Mouse (Mus musculus): ENCODE results near the gene Kif1b.

The Kif1b gene

DNA sequence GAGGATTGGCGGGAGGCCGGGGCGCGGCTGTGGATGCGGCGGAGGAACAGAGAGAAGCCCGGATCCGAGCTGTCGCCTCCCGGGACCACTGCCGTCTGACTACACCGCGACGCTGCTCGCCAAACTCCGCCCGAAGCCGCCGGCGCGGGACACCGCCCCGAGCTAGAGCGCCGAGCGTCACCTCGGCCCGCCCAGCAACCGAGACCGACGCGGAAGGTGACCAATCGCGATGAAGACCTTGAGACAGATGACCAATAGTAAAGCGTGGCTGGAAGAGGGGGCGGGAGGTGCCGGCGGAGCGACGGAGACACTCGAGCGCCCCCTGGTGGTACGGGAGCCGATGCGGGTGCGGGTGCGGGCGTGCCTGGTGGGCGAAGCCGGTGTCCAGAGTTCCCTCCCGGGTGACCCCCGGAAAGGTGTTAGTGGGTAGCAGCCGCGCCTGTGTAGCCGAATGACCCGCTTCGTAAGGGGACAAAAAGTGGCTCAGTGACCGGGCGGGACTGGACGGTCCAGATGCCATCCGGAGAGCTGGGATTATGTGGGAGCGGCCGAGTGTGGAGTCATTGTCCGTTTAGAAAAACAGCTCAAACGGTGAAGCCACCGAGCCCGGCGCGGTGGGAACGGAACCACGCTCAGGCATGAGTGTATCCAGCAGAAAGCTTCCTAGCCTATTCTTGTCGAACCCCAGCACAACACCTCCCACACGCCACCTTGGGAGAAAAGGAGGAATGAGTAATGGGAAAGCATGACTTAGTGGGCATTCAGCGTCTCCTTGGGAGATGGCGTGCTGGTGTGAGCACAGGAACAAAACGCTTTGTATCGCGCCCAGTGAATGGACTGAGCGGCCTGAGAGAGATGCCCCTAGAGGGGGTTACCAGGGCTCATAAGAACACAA lies at the start of gene Kif1b:
Kif1b (minus strand) TSS at position 98 of the 895 bp plus-strand sequence.
- DNase-seq = peak; percentile 100

DNA sequence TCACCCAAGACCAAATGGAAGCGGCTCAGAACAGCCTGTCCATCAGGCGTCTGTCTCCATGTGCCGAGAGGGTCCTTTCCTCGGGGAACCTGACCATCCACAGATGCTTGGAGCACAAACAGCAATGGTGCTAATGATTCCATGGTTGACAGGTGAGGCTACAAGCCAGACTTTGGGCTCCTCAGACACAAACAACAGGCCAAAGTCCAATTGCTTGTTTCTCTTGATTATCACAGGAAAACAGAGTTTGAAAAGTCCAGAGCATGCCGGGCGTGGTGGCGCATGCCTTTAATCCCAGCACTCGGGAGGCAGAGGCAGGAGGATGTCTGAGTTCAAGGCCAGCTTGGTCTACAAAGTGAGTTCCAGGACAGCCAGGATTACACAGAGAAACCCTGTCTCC lies 47.2 kb upstream of the Kif1b start:
- DNase-seq = no peak

DNA sequence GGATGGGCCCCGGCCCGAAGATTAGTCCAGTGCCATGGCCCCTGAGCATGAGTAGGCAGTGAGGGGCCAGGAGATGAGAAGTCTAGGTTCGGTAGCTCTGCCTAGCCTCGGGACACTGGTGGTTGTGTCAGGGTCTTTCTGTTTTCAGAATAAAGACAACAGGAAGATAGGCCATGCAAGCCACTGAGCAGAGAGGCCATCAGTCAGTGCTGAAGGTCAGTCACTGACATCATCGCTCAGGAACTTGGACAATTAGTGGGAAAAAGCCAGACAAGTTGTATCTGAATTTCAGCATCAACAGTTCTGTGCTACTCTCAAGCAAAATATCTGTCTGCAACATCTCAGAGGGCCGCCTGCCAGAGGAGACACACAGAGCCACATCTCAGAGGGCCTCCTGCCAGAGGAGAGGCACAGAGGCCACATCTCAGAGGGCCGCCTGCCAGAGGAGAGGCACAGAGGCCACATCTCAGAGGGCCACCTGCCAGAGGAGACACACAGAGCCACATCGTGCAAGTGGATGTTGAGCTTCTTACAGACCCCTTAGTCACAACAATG lies 44.2 kb upstream of the Kif1b start:
- DNase-seq = no peak

DNA sequence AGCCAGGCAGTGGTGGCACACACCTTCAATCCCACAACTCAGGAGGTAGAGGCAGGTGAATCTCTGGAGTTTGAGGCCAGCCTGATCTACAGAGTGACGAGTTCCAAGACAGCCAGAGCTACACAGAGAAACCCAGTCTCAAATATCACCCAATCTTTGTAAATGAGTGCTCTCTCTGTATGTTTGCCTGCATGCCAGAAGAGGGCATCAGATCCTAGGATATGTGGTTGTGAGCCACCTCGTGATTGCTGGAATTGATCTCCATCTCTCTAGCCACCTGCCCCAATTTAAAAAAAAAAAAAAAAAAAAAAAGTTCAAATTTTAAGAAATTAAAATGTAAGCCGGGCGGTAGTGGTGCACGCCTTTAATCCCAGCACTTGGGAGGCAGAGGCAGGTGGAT lies 41.5 kb upstream of the Kif1b start:
- DNase-seq = no peak

DNA sequence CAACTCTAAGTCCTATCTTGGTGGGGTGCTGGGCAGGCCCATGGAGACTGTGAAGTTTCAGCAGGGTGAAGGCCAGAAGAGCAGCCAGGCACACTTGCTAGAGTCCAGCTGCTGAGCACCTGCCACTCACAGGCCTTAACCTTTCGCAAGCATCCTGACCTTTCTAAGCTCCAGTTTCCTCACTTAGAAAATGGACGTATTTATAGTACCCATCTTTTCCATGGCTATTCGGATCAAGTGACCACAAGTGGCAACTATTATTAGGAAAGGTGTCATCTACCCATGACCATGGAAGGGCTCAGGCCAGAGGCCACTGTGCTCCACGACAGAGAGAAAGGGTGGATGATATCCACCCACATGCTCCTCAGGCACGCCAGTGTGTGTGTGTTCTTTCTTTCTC lies 38.4 kb upstream of the Kif1b start:
- DNase-seq = peak; percentile 98

DNA sequence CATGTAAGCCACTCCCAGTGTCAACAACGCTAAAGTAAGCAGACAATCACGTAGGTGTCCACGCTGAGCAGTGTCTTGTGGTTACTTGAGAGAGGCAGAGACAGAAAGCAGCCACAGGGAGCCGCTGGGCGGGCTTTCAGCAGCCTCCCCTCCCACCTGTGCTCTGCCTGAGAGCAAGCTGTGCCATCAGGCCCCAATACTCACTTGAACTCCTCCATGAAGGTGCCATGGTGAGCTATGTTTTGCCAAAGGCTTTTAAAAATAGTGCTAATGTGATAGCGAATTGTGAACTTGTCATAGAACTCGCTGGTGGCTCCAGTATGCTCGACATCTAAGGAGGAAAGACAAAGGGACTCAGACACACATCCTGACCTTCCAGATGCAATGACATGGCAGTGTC lies 36.8 kb upstream of the Kif1b start:
- peak; percentile 96 for DNase-seq

DNA sequence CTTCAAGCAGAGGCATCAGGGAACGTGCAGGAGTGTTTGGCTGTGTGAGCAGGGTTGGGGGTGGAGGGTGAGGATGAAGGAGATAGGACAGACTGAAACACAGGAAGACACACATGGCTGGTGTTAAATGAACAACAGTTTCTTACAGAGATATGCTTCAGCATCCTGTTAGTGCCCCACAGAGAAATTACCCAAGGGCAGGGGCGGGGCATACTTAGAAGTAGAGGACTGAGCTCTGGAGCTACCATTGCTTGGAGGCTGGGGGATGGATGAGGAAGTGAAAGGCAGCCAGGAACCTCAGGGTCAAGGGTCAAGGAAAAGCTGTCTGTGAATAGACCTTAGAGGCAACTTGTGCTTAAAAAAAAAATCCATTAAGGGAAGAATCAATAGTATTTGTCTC lies 33.2 kb upstream of the Kif1b start:
- no peak for DNase-seq

DNA sequence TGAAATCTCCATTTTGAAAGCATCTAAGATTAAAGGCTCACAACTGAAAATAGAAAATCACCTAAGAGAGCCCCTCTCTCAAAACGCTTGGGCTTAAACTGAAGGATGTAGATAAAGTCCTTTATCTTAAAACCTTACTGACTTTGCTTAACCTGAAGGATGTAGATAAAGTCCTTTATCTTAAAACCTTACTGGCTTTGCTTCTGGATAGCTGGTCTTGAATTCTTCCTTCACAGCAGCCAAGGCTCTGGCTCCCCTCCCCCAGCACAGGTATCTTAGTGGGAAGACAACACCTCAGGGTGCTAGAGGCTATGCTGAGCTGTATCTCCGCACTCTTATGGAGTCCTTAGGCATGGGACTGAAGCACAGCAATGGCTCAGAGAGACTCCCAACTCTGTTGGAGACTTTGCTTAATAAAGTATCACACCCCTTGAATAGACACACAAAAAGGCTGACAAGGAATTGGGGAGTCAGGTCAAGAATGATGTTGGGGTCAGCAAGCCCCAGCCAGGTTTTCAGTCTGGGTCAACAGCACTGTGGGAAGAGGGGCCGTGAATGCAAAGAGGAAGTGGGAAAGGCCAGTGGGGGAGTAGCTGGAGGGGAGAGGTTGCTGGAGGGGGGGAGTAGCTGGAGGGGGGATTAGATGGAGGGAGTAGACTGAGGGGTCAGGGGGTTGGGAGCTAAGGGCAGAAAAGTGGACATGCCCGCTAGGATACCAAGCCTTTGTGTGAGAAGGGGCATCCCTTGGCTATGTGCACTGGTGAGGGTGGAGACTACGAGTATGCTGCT lies 32.1 kb upstream of the Kif1b start:
- DNase-seq = no peak

DNA sequence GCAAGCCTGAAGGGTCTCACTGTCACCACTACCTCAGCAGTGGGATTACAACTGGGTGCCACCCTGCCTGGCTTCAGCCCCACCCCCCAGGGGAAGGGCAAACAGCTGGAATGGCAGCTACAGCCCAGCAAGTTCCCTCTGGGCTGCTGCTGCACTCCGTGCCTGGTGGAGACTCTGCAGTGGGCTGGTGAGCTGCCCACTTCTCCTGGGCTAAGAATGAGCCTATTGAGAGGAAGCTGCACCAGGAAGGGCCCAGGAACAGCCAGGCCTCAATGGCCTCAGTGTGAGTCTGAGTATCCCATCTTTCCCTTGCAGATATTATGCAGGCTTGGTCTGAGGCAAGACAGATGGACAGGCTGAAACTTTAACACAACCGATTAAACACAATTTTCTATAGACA lies 30.6 kb upstream of the Kif1b start:
- no peak for DNase-seq

DNA sequence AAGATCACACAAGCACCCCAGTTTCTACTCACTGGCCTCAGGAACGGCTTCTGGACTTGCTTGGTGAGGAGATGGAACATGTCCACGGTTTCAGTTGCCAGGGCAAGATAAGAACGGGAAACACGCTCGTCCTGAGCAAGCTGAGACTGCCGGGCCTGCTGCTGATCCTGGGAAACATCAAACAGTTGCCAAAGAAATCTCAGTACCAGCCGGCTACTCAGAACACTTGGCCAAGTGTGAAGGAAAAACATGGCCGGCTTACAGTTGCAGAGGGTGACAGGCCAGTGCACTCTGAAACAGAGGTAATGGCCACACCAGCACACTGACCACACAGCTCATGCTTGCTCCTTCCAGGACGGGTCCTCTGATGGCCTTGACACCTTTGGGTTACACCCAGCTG lies 29.9 kb upstream of the Kif1b start:
- DNase-seq = peak; percentile 96

DNA sequence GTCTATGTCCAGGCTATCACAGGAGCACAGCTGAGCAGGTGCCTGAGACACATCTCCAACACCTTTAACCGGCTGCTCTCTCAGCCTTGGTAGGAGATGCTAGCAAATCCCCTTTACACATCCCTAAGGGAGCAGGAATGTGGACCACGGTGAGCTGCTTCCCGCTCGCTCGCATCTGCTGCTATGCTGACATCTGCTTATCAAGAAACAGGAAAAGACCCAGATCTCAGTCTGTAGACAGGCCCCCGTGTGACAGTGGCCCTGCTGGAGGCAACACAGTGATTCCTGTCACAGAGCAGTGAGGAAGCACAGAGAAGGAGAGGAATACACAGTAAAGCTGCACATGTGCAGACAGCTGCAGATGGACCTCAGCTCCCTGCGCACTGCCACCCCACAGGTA lies 28.8 kb upstream of the Kif1b start:
- DNase-seq = no peak

DNA sequence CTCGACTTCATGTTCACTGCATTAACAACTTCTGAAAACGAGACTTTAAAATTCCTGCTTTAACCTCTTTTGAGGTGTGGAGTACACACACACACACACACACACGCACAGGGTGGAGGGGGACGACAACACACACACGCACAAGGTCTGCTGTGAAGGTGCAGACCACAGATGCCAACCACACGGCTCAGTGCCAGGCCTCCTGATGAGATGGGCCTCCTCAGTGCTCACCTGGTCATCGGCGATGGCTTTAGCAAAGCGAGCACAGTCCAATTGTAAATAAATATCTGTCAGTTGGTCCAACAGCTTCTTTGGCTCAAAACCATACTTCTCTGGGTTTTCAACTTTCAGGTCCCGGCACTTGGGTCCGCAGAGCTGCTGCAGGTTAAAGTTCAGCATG lies 27.4 kb upstream of the Kif1b start:
- DNase-seq = no peak

DNA sequence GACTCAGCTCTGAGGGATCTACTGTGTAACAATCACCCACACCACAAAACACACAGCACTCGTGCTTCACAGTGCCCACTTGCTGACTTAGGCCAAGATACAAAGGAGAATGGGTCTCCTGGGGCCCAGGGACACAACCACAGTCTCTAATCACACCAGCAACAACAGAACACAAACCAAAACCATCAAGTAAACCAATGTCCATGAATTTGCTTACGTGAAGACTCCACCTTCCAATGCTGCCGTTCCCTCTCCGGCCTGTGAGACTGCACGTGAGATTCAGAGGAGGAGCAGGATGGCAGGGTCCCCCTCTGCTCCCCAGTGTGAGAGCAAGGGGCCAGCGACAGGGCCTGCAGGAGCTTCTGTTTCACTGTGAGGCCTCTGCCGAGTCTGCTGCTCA lies 25.2 kb upstream of the Kif1b start:
- no peak for DNase-seq

DNA sequence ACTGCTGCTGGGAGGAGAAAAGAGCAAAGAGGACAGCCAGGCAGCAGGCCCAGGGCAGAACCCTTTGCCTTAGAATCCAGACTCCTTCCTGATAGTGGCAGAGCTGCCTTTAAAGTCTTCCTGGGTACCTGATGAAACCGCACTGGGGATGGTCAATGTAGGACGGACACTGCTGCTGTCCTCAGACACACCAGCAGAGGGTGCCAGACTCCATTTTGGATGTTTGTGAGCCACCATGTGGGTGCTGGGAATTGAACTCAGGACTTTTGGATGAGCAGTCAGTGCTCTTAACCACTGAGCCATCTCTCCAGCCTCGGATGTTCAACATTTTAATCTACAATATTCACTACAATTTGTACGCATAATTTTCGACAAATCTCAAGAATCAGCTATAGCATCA lies 23.0 kb upstream of the Kif1b start:
- DNase-seq = no peak

DNA sequence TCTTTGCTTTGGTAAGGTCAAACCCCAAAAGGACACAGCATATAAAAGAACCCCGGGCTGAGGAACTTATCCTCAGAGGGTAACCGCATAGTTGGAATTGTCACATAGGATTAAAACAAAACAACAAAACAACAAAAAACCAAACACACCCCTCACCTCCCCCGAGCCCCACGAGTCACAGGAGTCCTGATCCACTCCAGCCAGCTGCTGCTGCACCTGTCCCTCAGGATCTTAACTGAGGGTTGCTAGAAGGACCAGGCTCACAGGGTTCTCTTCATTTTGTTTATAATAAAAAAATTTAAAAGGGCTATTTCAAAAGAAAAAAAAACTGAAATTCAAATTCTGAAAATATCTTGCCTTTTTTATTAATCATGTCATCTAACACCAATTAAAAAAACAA lies 21.2 kb upstream of the Kif1b start:
- no peak for DNase-seq

DNA sequence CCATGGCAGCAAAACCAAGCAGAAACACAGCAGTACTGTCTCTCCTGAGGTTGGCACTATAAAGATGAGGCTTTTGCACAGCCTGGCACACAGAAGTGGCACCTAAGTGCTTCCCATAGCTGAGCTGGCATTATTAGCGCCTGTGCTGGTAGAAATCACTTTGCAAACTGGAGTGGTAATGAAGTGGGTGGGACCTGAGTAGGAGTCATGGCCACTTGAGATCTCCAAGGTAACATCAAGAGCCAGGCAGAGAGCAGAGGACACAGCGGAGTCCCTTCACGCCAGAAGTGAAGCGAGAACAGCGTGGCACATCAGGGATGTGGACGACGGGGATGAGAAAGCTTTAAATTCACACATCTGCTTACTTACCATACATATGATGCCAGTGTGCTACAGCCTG lies 19.8 kb upstream of the Kif1b start:
- no peak for DNase-seq

DNA sequence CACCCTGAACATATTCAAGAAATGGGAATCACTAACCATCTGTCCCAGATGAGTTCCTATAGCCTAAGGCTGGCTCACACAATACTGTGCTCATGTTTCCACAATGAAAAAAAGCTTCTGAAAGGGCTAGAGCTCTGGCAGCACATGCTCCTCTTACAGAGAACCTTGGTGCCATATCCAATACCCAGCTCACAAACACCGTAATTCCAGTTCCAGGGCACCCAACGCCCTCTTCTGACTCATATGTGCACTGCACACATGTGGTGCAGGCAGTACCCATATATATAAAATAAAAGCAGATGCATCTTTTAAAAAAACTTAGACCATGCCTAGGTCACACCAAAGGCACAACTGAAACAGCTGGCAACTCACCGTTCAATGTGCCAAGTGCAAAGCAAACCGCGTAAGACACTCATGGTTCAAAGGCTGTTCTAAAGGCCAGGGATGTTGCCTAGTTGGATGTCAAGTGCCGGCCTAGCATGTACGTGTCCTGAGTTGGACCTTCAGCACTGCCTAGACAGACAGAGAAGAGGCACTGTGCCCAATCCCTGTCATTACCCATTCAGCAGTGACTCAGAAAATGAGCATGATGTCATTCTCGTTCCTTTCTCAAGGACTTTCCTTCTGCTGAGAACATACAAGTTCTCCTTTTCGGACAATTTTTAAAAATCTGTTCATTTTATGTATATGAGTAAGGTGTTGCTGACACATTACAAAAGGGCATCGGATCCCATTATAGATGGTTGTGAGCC lies 18.1 kb upstream of the Kif1b start:
- peak; percentile 95 for DNase-seq

DNA sequence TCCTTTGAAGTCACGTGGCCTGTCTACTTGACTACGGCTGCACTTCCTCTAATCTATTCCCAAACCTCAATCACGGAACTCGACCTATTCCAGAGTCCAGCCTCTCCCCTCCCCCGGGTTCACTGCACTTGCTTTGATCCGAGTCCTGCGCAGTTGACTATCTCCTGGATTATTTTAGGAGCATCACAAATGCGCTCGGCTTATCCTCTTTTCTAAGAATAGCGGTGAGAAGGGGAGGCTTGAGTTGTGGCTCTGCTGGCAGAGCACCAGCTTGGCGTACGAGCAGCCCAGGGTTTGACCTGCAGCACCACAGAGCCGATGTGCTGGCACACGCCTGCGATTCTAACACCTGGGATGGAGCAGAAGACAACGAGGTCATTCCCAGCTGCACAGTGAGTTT lies 16.2 kb upstream of the Kif1b start:
- peak; percentile 98 for DNase-seq

DNA sequence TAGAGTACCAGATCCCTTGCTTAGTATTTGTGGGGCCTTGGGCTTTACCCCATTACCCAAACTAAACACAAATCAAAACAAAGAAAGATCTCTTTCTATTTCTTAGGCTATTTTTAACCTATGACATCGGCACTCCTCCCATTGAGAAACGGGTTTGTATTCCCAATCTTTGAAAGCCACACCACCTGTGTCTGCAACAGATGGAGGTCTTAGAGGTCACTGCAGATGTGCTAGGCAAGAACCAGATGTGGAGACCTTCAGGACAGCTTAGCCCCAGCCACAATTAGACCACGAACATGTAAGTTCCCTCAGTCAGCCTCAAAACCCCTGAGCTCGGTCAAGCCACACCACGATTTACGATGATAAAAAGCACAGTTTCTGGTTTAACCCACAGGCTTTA lies 15.2 kb upstream of the Kif1b start:
- no peak for DNase-seq

DNA sequence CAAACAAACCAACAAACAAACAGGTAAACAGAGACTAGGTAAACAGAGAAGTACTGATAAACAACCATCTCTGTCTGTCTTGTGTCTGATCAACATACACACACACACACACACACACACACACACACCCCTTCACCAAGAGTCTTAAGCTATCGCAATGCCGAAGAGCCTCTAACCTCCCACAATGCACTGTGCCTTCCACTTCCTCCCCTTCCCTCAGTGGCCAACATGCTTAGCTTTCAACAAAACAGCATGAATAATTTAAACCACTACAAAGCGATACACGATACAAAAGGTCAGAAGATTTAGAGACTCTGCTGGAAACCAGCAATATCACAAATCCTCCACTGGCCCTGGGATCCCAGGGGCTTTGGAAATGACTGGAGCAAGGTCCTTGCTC lies 14.8 kb upstream of the Kif1b start:
- DNase-seq = no peak

DNA sequence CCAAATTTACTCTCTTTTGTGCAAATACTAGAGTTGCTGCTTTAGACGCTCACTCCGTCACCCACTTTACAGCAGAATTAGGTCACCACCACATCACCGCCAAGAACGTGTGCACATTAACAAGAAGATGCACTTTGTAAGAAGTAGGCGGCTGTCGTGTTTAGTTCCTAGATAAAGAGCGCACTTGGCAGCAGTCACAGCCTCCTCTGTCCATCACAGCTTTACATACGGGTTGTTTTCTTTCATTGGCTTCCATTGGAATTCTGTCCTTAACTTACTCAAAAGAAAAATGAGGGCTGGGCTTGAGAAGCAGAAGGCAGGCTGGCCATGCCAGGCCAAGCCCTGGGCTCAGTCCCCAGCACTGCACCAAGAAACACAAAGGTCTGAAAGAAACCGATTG lies 11.6 kb upstream of the Kif1b start:
- no peak for DNase-seq

DNA sequence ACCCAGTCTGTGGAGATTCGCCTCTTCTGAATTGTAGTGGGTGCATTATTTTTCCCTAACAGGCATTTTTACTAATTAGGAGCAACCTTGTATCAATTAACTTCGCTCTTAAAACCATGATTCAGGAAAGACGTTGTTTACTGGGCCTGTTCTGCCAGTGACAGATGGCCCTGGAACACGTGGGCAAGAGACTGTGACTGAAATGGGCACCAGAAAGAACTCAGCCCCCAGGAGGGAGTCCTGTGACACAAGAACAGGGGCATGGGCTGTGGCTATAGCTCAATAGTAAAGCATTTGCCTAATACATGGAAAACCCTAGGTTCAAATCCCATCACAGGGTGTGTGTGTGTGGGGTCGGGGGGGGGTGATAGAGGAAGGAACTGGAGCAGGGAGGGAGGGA lies 9.9 kb upstream of the Kif1b start:
- DNase-seq = no peak

DNA sequence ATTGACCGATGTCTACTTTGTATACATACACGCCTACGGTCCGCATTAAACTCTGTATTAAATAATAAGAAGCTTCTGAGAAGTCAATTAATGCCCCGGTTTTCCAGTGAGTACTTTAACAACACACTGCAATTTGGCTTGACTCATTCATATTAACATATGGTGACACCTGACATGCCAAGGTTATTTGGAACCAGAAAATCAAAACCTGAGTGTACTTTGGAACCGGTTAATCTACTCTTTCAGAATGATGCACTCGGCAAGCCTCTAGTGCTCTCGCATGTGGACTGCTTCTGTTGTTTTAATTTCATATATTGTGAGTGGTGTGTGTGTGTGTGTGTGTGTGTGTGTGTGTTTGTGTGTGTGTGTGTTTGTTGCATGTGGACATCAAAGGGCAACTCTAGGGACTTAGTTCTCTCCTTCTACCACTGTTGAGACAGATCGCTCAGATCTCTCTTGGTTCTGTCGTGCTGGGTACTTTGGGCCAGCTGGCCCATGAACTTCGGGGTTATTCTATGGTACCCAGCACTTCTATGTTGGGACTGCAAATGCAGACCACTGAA lies 6.9 kb upstream of the Kif1b start:
- DNase-seq = no peak

Measured in heart, adult 11 months (tissue).